Mouse (Mus musculus) heart, adult 2 months (tissue): ENCODE results near the gene Smim24. TPM values are rescaled to one million over a fixed set of nuclear protein-coding genes. Genes with fewer than 3 reads are reported as not detected.

ENCODE experiments used
- DNase-seq, 2 experiments: peaks; one replicate each; pipeline ENCODE4 v3.0.0; 2021
- H3K27ac ChIP-seq: fragments of 200-600 bp; 2 replicates; pipeline ENCODE4 v1.8.1; 2022
- H3K27me3 ChIP-seq: fragments of 200-500 bp; 2 replicates; pipeline ENCODE4 v1.6.1; 2012; ENCODE audit warnings: mild to moderate bottlenecking, low read length, inconsistent platforms, mixed read lengths; ENCODE audit not compliant: control insufficient read depth, insufficient read depth
- H3K36me3 ChIP-seq: fragments of 200-500 bp; 2 replicates; pipeline ENCODE4 v1.6.1; 2012; ENCODE audit warnings: low read length, inconsistent platforms; ENCODE audit not compliant: control insufficient read depth, insufficient read depth
- H3K4me1 ChIP-seq: fragments of 200-500 bp; 2 replicates; pipeline ENCODE4 v1.6.1; 2011; ENCODE audit warnings: low read length; ENCODE audit not compliant: control insufficient read depth, insufficient read depth
- H3K4me3 ChIP-seq: fragments of 200-600 bp; 2 replicates; pipeline ENCODE4 v1.8.1; 2022
- H3K79me2 ChIP-seq: fragments of 200-500 bp; replicated peaks from 2 replicates; pipeline ENCODE4 v1.6.1; 2012; ENCODE audit warnings: mild to moderate bottlenecking, inconsistent platforms, low read length, moderate library complexity, mixed read lengths; ENCODE audit not compliant: control insufficient read depth, insufficient read depth
- H3K9ac ChIP-seq: fragments of 200-500 bp; 2 replicates; pipeline ENCODE4 v1.6.1; 2012; ENCODE audit warnings: low read depth, mild to moderate bottlenecking, control low read depth, inconsistent platforms, low read length, mixed read lengths
- CTCF ChIP-seq: fragments of 200-600 bp; IDR thresholded peaks from 2 replicates; pipeline ENCODE4 v1.8.1; 2022; ENCODE audit warnings: antibody characterized with exemption, mild to moderate bottlenecking, moderate library complexity
- EP300 ChIP-seq: fragments of 200-500 bp; IDR thresholded peaks from 2 replicates; pipeline ENCODE4 v1.6.1; 2011; ENCODE audit warnings: low read depth, low read length, control low read depth; ENCODE audit not compliant: insufficient read depth
- POLR2A ChIP-seq: fragments of 200-500 bp; IDR thresholded peaks from 2 replicates; pipeline ENCODE4 v1.6.1; 2011; ENCODE audit warnings: mild to moderate bottlenecking, low read depth, low read length, control low read depth; ENCODE audit not compliant: insufficient read depth
- WGBS: fragments of 180-500 bp; shearing (Covaris S2); methylation state at CpG from one replicate; pipeline ENCODE4 v1.1.7; 2018; 5-methylcytosine and 5-hydroxymethylcytosine counted together
- intact Hi-C: fragments of 180-260 bp; cut with DNase I; formaldehyde crosslinking; loops from one replicate; pipeline ENCODE4 v1.15.1; 2025
- polyA plus RNA-seq: library from polyadenylated mRNA; depleted of rRNA; stranded (reverse); fragments of >200 nt; gene quantifications from 2 replicates; pipeline ENCODE4 v1.2.3, GENCODE M21; 2012
- total RNA-seq, 2 experiments: library from RNA; stranded (reverse); gene quantifications; 2 replicates each; pipeline ENCODE4 v1.2.3; 2021

Smim24 gene
- total and polyA plus RNA-seq, 3 experiments = 2.0 to 8.3 (median 2.3) TPM

DNA sequence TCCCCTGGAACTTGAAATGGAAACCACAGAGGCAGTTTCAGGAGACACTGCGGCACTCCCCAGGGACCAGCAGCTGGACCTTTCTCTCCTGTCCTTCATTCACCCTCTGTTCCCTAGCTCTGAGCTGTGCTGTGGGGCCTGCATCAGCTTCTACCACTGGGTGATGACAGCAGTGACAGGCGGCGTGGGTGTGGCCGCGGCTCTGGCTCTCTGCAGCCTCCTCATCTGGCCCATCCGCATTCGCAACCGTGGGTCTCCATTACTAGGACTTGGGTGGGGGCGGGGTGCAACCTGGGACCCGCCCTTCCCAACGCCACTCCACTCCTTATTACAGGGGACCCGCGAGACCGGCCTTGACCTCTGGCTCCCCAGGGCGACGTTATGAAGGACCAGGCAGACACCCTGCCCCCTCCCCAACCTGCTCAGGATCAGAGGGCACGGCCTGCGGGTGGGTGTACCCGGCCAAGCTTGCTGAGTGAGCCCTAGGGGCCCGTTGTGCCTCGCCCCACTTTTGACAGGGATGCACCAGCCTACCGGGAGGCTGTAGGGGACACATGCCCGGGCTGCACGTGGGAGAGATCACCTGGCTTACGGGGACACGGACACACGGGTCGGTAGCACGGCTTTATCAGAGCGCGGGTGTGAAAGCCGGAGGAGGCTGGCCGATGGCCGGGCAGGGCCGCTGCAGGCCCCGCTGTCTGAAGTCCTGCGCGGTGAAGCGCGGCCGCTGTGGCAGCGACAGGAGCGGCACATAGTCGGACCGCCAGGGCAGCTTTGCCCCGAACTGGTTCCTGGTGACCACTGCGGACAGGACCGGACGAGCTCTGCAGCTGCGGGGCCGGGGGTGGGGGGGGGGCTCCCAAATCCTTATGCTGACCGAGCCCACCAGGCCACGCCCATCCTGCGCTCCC, 29.2 kb upstream of the Smim24 start:
- Histone ChIP-seq H3K4me3 (peak overlapping the region; percentile 27; the same call in 1 of the 2 replicates), H3K27ac (peak overlapping the region; percentile 48; the same call in 1 of the 2 replicates)

DNA sequence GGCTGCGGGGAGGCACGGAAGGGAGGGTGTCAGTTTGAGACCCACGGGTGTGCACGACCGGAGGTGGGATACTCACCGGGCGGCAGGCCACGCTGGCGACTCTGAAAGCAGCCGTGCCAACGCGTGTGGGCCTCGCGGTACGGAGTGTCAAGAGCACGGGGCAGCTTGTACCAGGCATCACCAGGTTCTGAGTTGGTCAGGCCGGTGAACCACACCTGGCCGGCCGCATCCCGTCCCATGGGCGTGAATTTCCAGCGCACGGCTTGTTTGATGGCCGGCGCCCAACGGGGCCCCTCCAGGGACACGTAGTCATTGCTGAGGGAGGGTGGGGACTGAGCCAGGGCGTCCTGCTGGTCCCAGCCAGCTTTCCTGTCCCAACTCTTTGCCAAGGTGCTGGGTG, 28.2 kb upstream of the Smim24 start:
- Histone ChIP-seq H3K27ac (no peak overlapping the region), H3K9ac (peak overlapping the region; percentile 25), H3K36me3 (no peaks in the 10 kb centered on the region), H3K79me2 (no peaks in the 10 kb centered on the region), H3K27me3 (no peaks in the 10 kb centered on the region), H3K4me3 (peak overlapping the region; percentile 27; the same call in 1 of the 2 replicates), H3K4me1 (peaks cover 7% of the 10 kb centered on the region)
- DNase-seq = peak; percentile 60
- whole genome bisulfite sequencing = 15% methylated on average over 28 of the region's 28 CpGs
- no peak for TF ChIP-seq POLR2A
- TF ChIP-seq CTCF = no peak
- TF ChIP-seq EP300 = no peak
- intact Hi-C loops = no loop called here

More for the DNA sequence above, 29.2 kb upstream of the Smim24 start:
- DNase-seq = peak; percentile 52 to 62
- Histone ChIP-seq H3K79me2 (no peaks in the 10 kb centered on the region), H3K36me3 (no peaks in the 10 kb centered on the region), H3K27me3 (no peaks in the 10 kb centered on the region), H3K9ac (peak overlapping the region; percentile 44), H3K4me1 (peaks cover 8% of the 10 kb centered on the region)
- TF ChIP-seq EP300 (0 out of 2 replicates have a peak, but pooled peaks have one; percentile 15), CTCF (no peak)
- WGBS = 29% methylated on average over 54 of the region's 54 CpGs
- intact Hi-C loops = no loop called here

DNA sequence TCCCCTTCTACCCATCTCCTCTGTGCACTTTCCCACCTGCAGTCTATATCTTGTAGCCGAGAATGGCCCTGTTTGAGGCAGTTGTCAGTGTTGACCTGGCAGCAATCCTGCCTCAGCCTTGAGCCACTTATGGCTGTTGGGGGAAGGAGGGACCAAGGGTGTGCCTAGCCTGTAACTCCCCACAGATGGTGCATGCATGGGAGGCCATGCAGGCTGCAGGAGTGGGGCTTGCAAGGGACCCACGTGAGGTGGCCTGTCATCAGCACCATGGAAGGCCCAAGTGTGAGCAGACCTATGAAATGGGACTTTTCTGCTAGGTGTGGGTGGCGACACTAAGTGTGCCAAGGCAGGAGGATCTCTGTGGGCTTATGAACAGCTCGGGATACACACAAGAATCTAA, 27.8 kb upstream of the Smim24 start:
- intact Hi-C loops = no loop called here
- WGBS = 50% methylated on average over 4 of the region's 4 CpGs
- H3K4me3 ChIP-seq = no peak overlapping the region

DNA sequence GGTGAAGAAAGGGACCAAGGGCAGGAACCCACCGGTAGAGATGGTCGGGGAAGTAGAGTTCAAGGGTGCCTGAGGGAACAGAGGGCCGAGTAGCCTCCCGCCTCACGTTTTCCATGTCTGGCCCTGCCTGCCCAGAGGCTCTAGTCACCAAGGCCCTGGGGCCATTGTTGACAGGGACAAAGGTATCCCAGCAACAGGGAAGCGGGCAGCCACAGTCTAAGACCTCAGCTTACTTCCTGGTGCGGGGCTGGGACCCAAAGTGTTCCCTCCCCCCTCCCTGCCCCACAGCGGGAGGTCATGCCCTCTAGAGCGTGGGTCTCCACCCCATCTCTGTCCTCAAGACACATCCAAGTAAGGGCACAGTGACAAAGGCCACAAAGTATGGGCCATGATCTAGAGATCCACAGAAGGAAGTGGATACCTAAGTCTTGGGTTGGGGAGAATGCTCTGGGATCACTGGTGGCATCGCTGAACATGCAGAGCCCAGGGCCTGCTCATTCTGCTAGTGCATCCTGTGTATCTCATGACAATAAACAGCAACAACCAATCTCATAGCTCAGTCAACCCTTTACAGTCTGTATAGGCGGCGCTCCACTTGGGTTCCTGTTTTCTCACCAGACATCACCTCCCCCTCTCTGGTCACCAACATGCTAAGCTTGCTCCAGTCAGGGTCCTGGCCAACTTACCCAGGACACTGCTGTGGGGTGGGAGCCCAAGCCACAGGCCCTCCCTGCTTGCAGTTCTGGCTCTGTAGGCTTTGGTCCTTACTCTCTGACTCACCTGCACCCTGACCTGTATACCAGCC, 27.0 kb upstream of the Smim24 start, which contains the start of gene 4930404N11Rik:
4930404N11Rik (minus strand) TSS at position 145 of the 805 bp plus-strand sequence.
- intact Hi-C loops = no loop called here
- peak within 1 kb of the TSS; percentile 25 for H3K9ac ChIP-seq
- TF ChIP-seq POLR2A (no peak), CTCF (no peak), EP300 (no peak)
- no peaks in the 10 kb centered on the region for H3K27me3 ChIP-seq
- no peaks in the 10 kb centered on the region for H3K36me3 ChIP-seq
- peak in 1 of 2 experiments; percentile 30 for DNase-seq
- H3K27ac ChIP-seq = no peak within 1 kb of the TSS
- no peaks in the 10 kb centered on the region for H3K79me2 ChIP-seq
- H3K4me3 ChIP-seq = peak within 1 kb of the TSS; percentile 27; the same call in 1 of the 2 replicates
- WGBS = 48% methylated on average over 12 of the region's 12 CpGs
- H3K4me1 ChIP-seq = peaks cover 7% of the 10 kb centered on the region

More for the DNA sequence above, 27.8 kb upstream of the Smim24 start:
- no peak for TF ChIP-seq EP300
- no peak for TF ChIP-seq CTCF
- no peak for TF ChIP-seq POLR2A
- no peak for DNase-seq
- H3K79me2 ChIP-seq = no peaks in the 10 kb centered on the region
- H3K9ac ChIP-seq = no peak overlapping the region
- no peaks in the 10 kb centered on the region for H3K27me3 ChIP-seq
- no peak overlapping the region for H3K27ac ChIP-seq
- H3K4me1 ChIP-seq = peaks cover 7% of the 10 kb centered on the region
- H3K36me3 ChIP-seq = no peaks in the 10 kb centered on the region

DNA sequence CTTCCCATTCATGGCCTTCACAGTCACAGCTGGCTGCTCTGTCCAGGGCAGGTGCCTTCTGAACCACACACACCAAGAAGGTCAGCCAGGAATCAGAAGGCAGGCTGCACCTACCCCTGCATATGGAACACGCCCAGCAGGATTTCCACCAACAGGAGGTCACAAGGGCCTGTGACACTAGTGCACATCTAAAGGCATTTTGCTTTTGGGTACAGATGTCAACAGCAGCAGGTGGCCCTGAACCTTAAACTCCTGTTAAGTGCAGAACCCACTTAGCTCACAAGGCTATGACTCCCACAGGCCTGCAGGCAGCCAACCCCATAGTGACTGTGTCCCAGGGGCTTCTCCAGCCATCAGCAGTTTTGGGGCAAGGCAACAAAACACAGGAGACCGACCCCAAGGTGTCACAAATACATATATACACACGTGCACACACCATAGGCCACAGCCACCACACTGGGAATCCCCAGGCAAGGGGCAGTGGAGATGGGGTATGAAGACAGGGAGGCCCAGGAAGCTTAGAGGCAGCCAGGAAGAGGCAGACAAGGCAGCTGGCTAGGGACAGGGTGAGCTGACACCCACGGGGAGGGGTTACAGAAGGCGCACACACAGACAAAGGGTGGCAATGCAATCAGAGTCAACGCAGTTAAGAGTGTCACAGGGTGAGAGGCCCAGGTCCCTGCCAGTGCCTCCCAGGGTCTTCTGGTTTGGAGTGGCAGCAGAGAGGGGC, 26.2 kb upstream of the Smim24 start:
- H3K27ac ChIP-seq = no peak overlapping the region
- TF ChIP-seq POLR2A = 0 out of 2 replicates have a peak, but pooled peaks have one; percentile 15
- peak; percentile 7; the same call in 1 of the 2 replicates for TF ChIP-seq EP300
- no peak for TF ChIP-seq CTCF

More for the DNA sequence above, 26.2 kb upstream of the Smim24 start:
- Histone ChIP-seq H3K9ac (no peak overlapping the region), H3K36me3 (no peaks in the 10 kb centered on the region), H3K4me1 (peaks cover 7% of the 10 kb centered on the region), H3K79me2 (no peaks in the 10 kb centered on the region), H3K4me3 (no peak overlapping the region), H3K27me3 (no peaks in the 10 kb centered on the region)
- 74% methylated on average over 6 of the region's 6 CpGs for WGBS
- intact Hi-C loops = no loop called here
- DNase-seq = no peak
